Mouse (Mus musculus): ENCODE results near the gene Npepl1. TPM values are rescaled to one million over a fixed set of nuclear protein-coding genes. Genes with fewer than 3 reads are reported as not detected.

The Npepl1 gene
- 30.5 and 34.0 TPM in 2 replicates for polyA plus RNA-seq (2014; fragmentation: Nextera tagmentation; extraction: Ambion mirVana)

DNA sequence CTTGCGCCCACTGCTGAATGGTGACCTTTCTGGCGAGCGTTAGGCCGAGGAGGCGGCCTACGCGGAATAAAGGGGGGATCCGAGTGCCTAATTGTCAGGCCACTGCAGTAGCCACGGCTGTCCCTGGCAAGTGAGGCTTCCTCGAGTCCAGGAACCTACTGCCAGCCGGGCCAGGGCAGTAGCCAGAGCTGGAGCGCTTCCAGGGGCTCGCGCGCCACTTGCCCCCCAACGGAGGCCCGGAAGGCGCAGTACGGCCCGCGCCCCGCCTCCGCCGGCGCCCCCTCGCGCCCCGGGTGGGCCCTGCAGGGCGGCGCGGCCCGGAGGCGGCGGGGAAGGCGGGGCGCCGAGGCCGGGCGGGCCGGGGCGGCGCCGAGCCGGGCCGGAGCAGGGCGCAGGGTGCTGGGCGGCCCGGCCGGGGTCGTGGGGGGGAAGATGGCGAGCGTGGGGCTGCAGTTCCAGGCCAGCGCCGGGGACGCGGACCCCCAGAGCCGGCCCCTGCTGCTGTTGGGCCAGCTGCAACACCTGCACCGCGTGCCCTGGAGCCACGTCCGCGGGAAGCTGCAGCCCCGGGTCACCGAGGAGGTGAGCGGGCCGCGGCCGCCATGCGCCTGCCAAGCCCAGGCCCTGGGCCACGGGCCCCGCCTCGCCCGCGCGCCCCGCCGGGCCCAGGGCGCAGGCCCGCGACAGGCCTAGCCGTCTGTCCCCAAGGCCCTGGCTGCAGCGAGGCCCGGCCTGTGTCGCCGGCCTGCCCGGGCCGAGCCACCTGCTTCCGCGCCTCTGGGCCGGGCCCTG, at the start of gene Npepl1:
Gene Npepl1, plus strand, starts transcription at position 359 of the 792 bp plus-strand sequence.
- no peaks in the 10 kb centered on the region for H3K36me3 ChIP-seq (ENCODE audit: control insufficient read depth, insufficient read depth, low read length)
- no peaks in the 10 kb centered on the region for H3K27me3 ChIP-seq (ENCODE audit: control insufficient read depth, insufficient read depth, low read length)
- H3K9me3 ChIP-seq (ENCODE audit: control insufficient read depth, low read length): no peaks in the 10 kb centered on the region
- peak within 1 kb of the TSS; percentile 79 for H3K4me2 ChIP-seq
- peak within 1 kb of the TSS; percentile 55 for H3K4me3 ChIP-seq (ENCODE audit: low read depth, low read length)
- peaks cover 10% of the 10 kb centered on the region for H3K4me1 ChIP-seq (ENCODE audit: control insufficient read depth, insufficient read depth, low read length)
- WGBS: 3% methylated on average over 77 of the region's 90 CpGs
- H3K9ac ChIP-seq (ENCODE audit: low read length): peak within 1 kb of the TSS; percentile 91
- DNase-seq (ENCODE audit: low spot score, missing footprints) (peak; percentile 94), ATAC-seq (ENCODE audit: low FRiP score) (peak; percentile 92)
- peak within 1 kb of the TSS; percentile 25; the same call in 1 of the 2 replicates for H3K27ac ChIP-seq (ENCODE audit: low read depth, low read length)

DNA sequence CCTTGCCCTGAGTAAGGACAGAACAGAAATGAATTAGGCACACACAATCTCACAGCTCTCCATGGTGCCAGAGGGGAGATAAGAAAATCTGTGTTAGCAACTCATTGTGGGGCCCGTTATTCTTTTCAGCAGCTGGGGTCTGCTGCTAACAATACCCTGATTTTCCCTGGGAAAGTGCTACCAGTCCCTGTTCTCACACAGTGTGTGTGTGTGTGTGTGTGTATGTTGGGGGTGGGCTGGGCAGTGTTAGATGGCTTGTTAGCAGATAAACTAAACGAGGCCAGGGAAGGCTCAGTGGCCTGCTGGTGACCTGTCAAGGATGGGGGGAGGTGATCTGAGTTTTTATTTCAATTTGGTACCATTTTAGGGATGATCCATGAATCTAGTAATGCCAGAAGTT, 48.9 kb upstream of the Npepl1 start:
- Histone ChIP-seq H3K4me2 (no peak overlapping the region), H3K27me3 (ENCODE audit: control insufficient read depth, insufficient read depth, low read length) (no peaks in the 10 kb centered on the region), H3K4me3 (ENCODE audit: low read depth, low read length) (no peak overlapping the region), H3K36me3 (ENCODE audit: control insufficient read depth, insufficient read depth, low read length) (no peaks in the 10 kb centered on the region), H3K9ac (ENCODE audit: low read length) (no peak overlapping the region), H3K27ac (ENCODE audit: low read depth, low read length) (no peak overlapping the region), H3K4me1 (ENCODE audit: control insufficient read depth, insufficient read depth, low read length) (no peaks in the 10 kb centered on the region; the same call in 1 of the 2 replicates), H3K9me3 (ENCODE audit: control insufficient read depth, low read length) (no peaks in the 10 kb centered on the region)
- WGBS: 24% methylated on average over 2 of the region's 2 CpGs
- DNase-seq (ENCODE audit: low spot score, missing footprints): no peak
- ATAC-seq (ENCODE audit: low FRiP score): peak; percentile 79

DNA sequence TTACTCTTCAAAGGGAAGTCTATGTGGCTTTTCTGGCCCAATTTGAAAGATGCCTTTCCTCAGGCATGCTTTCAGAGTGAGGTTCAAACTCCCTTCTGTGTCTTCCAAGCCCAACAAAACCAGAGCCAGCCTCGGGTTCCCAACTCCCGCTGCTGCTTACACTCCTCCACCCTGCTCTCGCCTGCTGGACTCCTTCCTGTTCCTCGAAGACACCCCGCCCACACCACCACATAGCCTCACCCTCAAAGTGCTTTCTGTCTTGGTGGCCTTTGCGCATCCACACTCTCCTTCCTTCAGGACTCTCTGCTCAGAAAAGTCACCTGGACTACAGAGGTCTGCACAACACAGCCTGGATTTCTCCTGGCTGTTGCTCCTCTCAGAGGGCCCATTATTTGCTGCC, 47.1 kb upstream of the Npepl1 start:
- no peaks in the 10 kb centered on the region for H3K9me3 ChIP-seq (ENCODE audit: control insufficient read depth, low read length)
- DNase-seq (ENCODE audit: low spot score, missing footprints) (no peak), ATAC-seq (ENCODE audit: low FRiP score) (no peak)
- no peak overlapping the region for H3K27ac ChIP-seq (ENCODE audit: low read depth, low read length)
- H3K27me3 ChIP-seq (ENCODE audit: control insufficient read depth, insufficient read depth, low read length): no peaks in the 10 kb centered on the region
- no peak overlapping the region for H3K4me2 ChIP-seq
- H3K36me3 ChIP-seq (ENCODE audit: control insufficient read depth, insufficient read depth, low read length): no peaks in the 10 kb centered on the region
- no peak overlapping the region for H3K4me3 ChIP-seq (ENCODE audit: low read depth, low read length)
- 89% methylated on average over 6 of the region's 6 CpGs for WGBS
- no peak overlapping the region; the same call in 1 of the 2 replicates for H3K9ac ChIP-seq (ENCODE audit: low read length)
- H3K4me1 ChIP-seq (ENCODE audit: control insufficient read depth, insufficient read depth, low read length): no peaks in the 10 kb centered on the region; the same call in 1 of the 2 replicates

DNA sequence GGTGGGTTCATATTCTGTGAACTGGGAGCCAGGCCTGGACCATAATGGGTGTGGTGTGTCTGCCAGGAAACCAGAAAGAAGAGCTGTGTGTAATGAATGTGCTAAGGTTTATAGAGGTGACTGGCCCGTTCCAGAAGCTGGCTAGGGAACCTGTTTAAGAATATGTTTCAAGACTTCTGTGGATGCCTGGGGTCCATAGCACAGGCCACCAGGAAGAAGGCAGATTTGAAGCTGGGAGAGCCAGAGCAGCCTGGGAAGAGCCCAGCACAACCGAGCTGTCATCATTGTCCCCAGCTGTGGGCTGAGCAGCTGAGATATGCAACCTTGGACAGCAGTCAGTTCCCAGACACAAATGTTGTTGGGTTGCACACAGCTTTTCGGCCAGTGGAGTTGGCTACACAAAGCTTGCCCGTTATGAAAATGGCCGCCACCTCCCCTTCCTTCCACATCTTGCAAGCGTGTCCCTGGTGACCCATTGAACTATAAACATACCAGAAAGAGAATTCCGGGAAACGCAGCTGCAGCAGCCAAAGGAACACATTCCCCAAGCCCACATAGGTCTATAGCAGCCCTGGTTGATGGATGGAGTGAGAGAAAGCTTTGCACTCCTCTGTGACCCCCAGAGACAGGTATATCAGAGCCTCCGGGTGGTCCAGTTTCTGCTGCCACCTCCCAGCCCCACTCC, 46.5 kb upstream of the Npepl1 start:
- no peaks in the 10 kb centered on the region for H3K27me3 ChIP-seq (ENCODE audit: control insufficient read depth, insufficient read depth, low read length)
- no peak overlapping the region; the same call in 1 of the 2 replicates for H3K9ac ChIP-seq (ENCODE audit: low read length)
- no peaks in the 10 kb centered on the region for H3K9me3 ChIP-seq (ENCODE audit: control insufficient read depth, low read length)
- ATAC-seq (ENCODE audit: low FRiP score) (no peak), DNase-seq (ENCODE audit: low spot score, missing footprints) (no peak)
- no peaks in the 10 kb centered on the region for H3K36me3 ChIP-seq (ENCODE audit: control insufficient read depth, insufficient read depth, low read length)
- no peak overlapping the region for H3K4me2 ChIP-seq
- 88% methylated on average over 9 of the region's 9 CpGs for WGBS
- H3K4me3 ChIP-seq (ENCODE audit: low read depth, low read length): no peak overlapping the region
- H3K27ac ChIP-seq (ENCODE audit: low read depth, low read length): no peak overlapping the region
- no peaks in the 10 kb centered on the region; the same call in 1 of the 2 replicates for H3K4me1 ChIP-seq (ENCODE audit: control insufficient read depth, insufficient read depth, low read length)

DNA sequence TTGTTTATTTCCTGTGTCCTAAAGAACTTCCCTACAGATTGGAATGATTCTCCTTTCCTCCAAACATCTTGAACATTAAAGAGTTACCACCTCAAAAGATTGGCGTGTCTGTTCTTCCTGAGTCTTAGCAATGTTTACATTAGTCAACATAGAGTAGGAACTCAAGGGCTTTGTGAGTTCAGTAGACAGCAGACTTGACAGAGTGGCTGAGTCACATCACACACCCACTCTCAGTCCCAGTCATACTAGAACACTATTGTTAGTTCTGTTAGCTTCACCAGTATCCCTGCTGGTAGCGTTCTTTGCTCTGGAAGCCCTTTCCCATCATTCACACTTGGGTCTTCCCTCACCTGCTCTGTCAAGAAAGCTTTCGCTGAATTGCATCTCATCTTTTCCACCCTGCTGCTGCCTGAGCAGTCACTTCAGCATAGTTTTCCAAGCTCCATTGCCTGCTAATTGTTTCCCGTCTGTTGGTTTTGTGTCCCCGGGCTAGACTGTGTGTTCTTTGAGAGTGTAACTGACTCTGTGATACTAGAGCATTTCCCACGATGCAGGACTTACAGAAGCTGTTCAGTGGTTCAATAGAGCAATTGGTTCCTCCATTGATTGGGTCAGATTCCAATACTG, 42.2 kb upstream of the Npepl1 start:
- no peak overlapping the region for H3K27ac ChIP-seq (ENCODE audit: low read depth, low read length)
- 84% methylated on average over 6 of the region's 6 CpGs for WGBS
- H3K36me3 ChIP-seq (ENCODE audit: control insufficient read depth, insufficient read depth, low read length): no peaks in the 10 kb centered on the region
- no peaks in the 10 kb centered on the region for H3K4me1 ChIP-seq (ENCODE audit: control insufficient read depth, insufficient read depth, low read length)
- H3K9me3 ChIP-seq (ENCODE audit: control insufficient read depth, low read length): no peaks in the 10 kb centered on the region
- H3K4me2 ChIP-seq: no peak overlapping the region
- DNase-seq (ENCODE audit: low spot score, missing footprints) (no peak), ATAC-seq (ENCODE audit: low FRiP score) (no peak)
- no peaks in the 10 kb centered on the region for H3K27me3 ChIP-seq (ENCODE audit: control insufficient read depth, insufficient read depth, low read length)
- no peak overlapping the region for H3K4me3 ChIP-seq (ENCODE audit: low read depth, low read length)
- H3K9ac ChIP-seq (ENCODE audit: low read length): no peak overlapping the region

DNA sequence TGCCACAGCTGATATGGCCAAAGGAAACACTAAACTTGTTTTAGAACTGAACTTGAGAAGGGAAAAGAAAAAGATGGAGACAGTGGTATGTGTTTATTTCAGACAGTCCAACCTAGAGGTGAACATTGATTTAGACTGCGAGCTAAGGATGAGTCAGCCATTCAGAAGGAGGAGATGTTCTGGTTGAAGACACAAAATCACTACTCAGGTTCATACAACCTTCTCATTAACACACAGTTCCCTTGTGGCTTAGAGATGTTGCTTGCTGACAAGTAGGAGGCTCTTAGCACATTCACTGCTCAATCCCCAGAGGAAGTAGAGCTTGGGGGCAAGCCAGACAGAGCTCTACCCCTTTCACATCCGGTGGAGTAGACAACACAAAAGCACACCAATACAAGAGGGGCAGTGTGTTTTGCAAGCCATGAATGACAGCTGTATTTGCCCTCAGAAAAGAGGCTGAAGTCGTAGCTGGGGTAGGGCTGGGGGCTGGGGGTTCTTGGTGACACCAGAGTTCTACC, 40.6 kb upstream of the Npepl1 start:
- no peaks in the 10 kb centered on the region for H3K27me3 ChIP-seq (ENCODE audit: control insufficient read depth, insufficient read depth, low read length)
- H3K27ac ChIP-seq (ENCODE audit: low read depth, low read length): no peak overlapping the region
- no peaks in the 10 kb centered on the region for H3K36me3 ChIP-seq (ENCODE audit: control insufficient read depth, insufficient read depth, low read length)
- H3K4me3 ChIP-seq (ENCODE audit: low read depth, low read length): no peak overlapping the region
- DNase-seq (ENCODE audit: low spot score, missing footprints) (no peak), ATAC-seq (ENCODE audit: low FRiP score) (no peak)
- peaks cover 6% of the 10 kb centered on the region; the same call in 1 of the 2 replicates for H3K4me1 ChIP-seq (ENCODE audit: control insufficient read depth, insufficient read depth, low read length)
- 79% methylated on average over 3 of the region's 3 CpGs for WGBS
- H3K9ac ChIP-seq (ENCODE audit: low read length): no peak overlapping the region
- H3K9me3 ChIP-seq (ENCODE audit: control insufficient read depth, low read length): no peaks in the 10 kb centered on the region
- no peak overlapping the region for H3K4me2 ChIP-seq

DNA sequence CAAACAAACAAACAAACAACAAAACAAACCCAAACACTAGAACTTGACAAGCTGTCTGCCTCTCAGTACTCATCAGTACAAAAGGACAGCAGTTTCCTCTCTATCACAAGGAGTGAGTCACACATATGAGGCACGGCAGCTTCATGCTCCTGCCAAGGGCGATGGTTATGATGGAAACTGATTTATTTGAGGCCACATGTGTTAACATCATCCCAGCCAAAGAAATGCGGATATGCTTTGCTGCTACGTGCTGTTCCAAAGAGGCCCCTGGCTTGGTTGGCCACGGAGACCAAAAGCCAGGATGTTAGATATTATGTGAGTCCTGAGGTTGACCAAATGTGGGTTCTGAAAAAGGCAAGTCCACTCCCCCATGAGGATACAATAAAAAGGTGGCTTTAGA, 38.7 kb upstream of the Npepl1 start:
- Histone ChIP-seq H3K4me3 (ENCODE audit: low read depth, low read length) (no peak overlapping the region), H3K27ac (ENCODE audit: low read depth, low read length) (no peak overlapping the region), H3K4me2 (no peak overlapping the region), H3K27me3 (ENCODE audit: control insufficient read depth, insufficient read depth, low read length) (no peaks in the 10 kb centered on the region), H3K9me3 (ENCODE audit: control insufficient read depth, low read length) (no peaks in the 10 kb centered on the region), H3K4me1 (ENCODE audit: control insufficient read depth, insufficient read depth, low read length) (peaks cover 16% of the 10 kb centered on the region), H3K36me3 (ENCODE audit: control insufficient read depth, insufficient read depth, low read length) (no peaks in the 10 kb centered on the region), H3K9ac (ENCODE audit: low read length) (no peak overlapping the region)
- DNase-seq (ENCODE audit: low spot score, missing footprints) (no peak), ATAC-seq (ENCODE audit: low FRiP score) (no peak)
- WGBS: 93% methylated on average over 5 of the region's 5 CpGs

DNA sequence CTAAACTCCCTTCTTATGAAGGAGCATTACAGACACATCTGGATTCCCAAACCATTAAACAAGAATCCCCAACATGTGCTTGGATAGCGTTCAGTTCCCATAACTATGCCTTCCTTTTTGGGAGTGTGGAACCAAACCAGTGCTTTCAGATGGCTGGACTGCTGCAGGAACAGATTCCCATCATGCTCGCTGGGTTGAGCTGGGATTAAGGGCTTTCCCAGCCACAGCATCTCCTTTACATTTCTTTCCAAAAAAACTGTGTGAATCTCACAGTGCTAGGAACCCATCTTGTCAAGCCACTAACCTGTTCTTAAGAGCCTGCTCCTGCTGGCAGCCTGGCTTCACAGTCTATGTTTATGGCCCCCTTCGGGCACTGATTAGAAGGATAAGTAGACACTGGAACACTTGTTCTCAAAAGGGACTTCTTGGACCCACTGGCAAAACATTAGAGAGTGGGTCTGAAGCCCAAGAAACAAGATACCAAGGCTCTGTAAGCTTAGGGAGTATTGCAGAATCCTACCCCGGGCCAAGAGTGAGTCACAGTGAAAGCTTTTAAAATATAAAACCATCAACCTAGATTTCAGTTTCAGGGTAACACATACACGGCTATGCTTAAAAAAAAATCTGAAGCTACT, 36.9 kb upstream of the Npepl1 start:
- Histone ChIP-seq H3K4me2 (no peak overlapping the region), H3K9ac (ENCODE audit: low read length) (no peak overlapping the region), H3K27ac (ENCODE audit: low read depth, low read length) (no peak overlapping the region), H3K27me3 (ENCODE audit: control insufficient read depth, insufficient read depth, low read length) (no peaks in the 10 kb centered on the region), H3K4me3 (ENCODE audit: low read depth, low read length) (no peak overlapping the region), H3K36me3 (ENCODE audit: control insufficient read depth, insufficient read depth, low read length) (no peaks in the 10 kb centered on the region), H3K9me3 (ENCODE audit: control insufficient read depth, low read length) (no peaks in the 10 kb centered on the region), H3K4me1 (ENCODE audit: control insufficient read depth, insufficient read depth, low read length) (peaks cover 21% of the 10 kb centered on the region)
- no peak for DNase-seq (ENCODE audit: low spot score, missing footprints)
- WGBS: 74% methylated on average over 5 of the region's 5 CpGs
- ATAC-seq (ENCODE audit: low FRiP score): no peak

Measured in midbrain, embryonic 11.5 days (tissue).